Mouse (Mus musculus): Measurements from ENCODE around the gene Nucks1. TPM values are rescaled to one million over a fixed set of nuclear protein-coding genes. Genes with fewer than 3 reads are reported as not detected.

Nucks1 gene
- total RNA-seq, 2 experiments from 2014 or later = 128 to 130 TPM

DNA sequence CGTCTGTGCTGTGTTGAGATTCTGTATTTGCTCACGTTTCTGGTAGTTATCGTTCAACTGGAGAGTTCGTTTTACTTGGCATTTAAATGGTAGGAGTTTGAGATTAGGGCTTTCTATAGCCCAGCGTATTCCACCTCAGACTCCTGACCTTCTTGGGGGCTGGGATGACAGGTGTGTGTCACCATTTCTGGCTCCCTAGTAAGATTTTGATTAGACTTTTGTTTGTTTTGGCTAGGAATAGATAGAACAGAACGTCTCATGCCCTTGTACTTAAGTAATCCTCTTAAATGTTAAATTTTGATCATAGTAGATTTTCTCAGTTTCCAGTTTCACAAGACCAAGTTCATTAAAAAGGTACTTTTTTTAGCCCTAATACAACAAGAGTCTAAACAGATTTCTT, 7.3 kb downstream of the Nucks1 start:
- DNase-seq (ENCODE audit: low spot score in 2 of 2) = no peak

DNA sequence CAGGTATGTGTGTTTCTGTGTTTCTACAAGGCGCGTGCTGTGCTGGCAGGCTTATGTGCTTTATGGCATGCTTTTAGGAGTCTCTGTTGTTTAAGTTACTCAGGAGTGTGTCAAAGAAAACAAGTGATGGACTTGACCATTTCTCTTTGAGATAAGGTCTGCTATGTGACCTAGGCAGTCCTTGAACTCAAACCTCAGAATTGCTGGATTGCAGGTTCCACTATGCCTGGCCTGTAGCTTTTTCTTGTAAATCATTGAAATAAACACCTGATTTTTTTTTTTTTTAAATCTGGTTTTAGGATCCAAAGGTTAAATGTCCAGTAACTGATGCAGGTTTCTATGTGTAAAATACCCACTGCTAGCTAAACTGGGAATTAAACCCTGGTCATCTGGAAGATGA, 8.7 kb downstream of the Nucks1 start:
- DNase-seq (ENCODE audit: low spot score in 2 of 2) = no peak

DNA sequence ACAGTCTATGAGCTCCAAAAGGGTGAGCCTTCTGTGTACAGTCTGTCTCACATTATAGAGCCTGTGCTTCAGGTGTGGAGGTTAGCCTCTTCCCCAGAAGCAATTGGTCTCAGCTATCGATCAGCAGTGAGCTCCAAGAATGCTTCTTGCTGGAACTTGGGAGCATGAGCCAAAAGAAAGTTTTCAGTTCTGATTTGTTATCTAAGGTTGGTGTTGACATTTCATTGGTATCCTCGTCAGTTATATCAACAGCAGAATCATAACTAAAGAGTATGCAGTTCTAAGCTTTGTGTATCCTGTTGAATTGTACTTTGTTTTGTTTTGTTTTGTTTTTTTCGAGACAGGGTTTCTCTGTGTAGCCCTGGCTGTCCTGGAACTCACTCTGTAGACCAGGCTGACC, 11.8 kb downstream of the Nucks1 start:
- no peak for DNase-seq (ENCODE audit: low spot score in 2 of 2)

DNA sequence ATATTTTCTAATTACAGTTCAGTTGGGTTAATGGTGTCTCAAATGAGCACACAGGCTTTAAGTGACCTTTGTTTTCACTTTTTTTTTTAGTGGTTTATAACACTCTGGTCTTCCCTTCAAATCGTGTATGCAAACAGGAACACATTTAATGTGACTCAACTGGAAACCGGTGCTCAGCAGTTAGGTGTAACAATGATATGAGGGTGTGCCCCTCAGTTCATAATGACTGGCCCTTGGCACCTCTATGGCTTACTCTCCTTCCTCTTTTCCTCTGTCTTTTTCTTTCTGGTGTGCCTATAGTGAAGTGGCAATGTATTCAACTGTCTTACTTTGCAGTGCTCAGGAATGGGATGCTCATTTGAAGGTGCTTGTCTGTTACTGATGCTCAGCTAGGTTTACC, 23.1 kb downstream of the Nucks1 start:
- no peak for DNase-seq (ENCODE audit: low spot score in 2 of 2)

DNA sequence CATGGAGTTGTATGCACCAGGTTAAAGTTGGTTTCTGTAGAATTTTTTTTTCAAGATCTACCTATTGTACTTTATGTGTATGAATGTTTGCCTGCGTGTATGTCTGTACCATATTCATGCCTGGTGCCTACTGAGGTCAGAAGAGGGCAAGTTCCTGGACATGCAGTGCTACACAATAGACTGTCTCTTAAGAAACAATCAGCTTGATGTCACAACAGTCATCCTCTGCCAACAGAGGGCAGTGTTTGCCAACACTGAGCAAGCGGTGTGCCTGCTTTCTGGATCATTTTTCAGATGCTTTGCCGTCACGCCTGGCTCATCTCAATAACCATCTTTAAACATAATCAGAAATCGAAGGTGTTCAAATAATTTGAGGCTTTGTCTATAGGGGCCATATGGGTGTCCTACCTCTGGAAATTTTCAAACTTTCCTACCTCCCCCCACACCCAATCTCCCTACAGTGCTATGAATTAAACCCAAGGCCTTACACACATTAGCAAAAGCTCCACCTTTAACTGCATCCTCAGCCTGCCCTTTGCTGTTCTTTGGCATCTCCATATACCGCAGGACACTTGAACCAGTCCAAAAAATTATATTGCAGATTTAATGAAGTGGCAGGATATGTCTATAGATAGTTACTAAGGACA, 27.4 kb downstream of the Nucks1 start:
- DNase-seq (ENCODE audit: low spot score in 2 of 2) = peak in 1 of 2 experiments; percentile 50

DNA sequence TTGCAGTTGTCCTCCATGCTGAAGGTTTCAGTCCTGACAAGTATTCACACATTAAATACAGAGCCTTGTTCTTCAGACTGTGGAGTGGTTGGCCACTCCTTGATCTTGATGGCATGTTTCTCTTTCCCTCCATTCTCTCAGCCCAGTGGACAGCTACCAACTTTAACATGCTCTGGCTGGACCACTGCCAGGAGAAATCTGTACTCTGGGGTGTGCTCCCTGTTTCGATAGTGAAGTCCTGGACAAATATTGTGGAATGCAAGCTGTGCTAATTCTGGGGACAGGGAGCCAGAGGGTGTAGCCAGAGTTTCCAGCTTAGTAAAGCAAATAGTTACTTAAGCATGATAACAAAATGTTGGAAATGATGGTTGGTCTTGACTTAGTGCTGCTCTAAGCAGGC, 28.5 kb downstream of the Nucks1 start:
- DNase-seq (ENCODE audit: low spot score in 2 of 2) = peak in 1 of 2 experiments; percentile 36

DNA sequence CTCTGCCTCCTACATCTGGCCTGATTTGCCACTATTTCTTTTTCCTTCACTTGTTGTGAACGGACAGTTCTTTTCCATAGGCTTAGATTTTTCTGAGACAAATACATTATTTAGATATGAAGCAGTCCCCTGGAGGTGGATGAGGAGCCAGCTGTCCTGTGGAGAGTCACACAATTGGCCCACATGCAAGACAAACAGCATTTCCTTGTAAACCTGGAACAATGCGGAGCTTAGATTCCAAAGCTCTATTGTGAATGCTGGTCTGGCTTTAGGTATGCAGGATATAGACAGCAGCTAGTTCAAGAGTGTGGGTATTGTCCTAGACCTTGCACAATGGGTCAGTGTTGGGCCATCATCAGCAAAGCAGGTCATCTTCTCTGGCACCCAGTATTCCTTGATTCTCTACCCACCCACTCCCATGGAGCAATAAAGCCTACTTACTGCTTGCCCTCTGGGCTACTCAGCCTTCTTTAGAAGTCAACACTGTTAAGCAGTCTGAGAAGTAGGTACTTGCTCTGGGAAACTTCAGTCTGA, 30.4 kb downstream of the Nucks1 start:
- no peak for DNase-seq (ENCODE audit: low spot score in 2 of 2)

DNA sequence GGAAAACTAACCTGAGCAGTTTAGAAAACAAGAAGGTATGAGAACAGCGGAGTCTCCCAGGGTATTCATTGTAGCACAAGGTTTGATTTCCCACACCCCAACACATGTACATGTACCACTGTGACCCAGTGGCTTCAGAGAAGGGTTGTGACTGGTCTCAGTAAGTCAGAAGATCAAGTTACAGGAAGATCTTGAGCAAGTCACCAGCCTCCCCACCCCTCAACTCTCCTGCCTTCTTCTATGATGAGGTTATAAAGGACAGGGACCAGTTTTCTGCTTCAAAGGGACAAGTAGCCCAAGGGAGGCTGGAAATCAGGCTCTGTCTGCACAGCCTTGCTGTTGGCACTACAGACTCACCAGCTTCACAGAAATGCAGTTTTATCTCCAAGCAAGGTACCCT, 31.2 kb downstream of the Nucks1 start:
- DNase-seq (ENCODE audit: low spot score in 2 of 2) = no peak

DNA sequence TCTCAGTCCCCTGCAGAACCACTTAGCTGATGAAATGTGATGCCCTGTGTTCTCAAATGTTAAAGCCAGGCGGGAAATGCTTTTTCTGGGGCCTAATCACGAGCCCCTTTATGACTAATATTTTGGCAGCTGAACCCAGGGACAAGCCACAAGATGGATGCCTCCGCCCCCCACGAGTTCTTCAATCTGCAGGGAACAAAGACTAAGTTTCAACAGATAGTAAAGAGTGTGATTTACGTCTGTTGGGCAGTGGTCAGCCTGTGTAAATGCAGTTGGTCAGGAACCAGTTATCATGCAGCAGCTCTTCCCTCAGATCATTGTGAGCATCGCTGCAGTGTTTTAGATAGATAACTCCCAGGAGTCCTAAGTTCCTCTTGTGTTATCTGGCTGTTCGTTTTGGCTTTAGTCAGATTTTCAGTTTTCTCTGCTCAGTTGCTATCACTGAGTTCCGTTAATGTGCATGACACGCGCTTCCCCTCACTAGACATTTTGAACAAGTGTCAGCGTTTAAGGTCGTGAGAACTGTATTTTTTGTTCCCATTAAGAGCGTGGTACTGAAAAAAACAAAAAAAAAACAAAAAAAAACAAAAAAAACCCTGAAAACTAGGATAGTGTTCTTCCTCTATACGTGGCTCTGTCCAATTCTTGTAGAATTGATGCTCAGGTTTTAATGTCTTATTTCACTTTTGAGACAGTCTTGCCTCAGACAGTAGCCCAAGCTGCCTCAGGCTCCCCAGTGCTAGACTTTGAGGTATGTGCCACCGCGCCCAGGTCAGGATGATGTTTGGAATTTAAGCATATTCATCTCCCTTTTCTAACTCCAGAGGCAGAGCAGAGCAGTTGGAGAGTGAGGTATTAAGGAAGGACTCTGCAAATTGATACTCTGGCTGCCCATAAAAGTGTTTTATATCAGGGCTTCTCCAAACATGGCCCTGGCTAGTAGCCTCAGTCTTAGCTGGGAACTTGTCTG, 32.6 kb downstream of the Nucks1 start:
- peak in 1 of 2 experiments; percentile 45 for DNase-seq (ENCODE audit: low spot score in 2 of 2)

DNA sequence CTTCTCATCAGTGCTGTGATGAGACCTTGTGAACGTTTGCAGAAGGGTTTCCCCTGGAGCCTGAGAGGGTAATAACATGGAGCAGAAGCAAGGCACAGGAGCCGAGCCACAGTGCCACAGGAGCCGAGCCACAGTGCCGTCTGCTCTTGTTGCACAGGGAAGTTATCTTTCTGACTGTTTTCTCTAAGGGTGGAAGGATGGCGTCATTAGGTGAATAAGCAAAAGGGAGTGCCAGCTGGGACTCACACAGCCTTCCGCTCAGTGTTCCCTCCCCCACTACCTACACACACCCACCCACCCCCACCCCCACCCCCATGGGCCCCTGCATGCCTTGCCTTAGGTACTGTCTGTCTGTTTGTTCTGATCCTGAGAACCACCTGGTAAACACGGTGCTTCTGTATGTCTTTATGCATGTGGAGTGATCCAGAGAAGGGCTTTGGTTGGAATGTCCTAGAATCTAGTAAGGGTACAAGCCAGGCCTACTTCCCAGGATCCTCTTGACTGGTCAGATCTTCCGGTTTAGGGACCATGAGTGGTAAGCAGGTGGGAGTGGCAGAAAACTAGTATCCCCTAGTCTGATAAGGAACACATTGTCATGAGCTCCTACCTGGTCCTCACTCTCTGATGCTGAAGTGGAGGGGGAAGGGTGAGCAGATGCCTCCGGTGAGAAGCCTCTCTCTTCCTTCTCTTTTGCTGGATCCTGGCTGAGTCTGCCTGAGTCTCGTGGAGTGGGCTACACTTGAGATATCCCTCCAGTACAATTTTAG, 35.5 kb downstream of the Nucks1 start:
- DNase-seq (ENCODE audit: low spot score in 2 of 2) = no peak

DNA sequence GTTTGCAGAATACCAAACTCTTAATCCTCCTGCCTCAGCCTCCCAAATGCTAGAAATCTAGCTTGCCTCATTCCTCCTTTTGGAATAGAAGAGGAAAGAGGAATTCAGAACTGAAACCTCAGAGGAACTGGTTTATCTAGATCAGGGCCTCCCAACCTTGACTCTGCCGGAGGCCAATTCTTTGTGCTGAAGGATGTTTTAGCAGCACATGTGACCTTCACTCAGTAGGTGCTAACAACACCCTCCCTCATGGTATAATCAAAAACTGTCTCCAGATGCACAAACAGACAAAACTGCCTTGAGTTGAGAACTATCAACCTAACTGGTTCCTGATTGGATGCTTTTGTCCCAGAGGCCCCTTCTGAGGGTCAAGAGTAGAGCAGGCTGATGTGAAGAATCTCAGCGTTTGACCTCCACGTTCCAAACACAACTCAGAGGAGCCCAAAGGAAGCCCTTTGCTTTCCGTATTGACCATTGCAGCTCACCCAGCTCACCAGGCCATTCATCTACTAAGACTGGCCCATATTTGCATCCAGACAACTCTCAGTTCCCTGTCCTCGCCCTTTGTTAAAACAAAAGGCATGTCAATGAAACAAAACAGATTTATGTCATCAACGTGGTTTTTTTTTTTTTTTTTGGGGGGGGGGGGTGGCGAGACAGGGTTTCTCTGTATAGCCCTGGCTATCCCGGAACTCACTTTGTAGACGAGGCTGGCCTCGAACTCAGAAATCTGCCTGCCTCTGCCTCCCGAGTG, 36.3 kb downstream of the Nucks1 start:
- no peak for DNase-seq (ENCODE audit: low spot score in 2 of 2)

DNA sequence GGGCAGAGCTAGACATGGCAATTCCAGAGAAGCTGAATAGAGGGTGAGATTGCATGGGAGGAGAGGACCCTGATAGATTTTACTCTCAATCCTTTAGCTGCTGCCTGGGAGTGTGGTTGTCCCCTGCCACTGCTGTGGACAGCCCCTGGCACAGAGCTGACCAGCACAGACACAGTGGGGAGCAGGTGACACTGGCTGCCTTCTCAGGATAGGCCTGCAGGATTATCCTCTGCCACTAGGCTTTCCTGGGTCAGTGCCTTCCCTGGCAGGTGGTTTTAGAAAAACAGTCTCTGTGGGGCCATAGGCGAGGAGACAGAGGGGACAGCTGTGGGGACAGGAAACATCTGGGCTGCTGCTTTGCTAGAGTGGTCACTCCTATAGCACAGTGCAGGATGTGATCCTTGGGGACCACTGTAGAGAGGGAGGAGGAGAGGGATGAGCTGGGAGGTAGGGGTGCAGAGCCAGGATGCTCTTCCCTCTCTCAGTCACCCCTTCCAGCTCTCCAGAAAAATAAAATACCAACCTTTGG, 37.7 kb downstream of the Nucks1 start:
- no peak for DNase-seq (ENCODE audit: low spot score in 2 of 2)

DNA sequence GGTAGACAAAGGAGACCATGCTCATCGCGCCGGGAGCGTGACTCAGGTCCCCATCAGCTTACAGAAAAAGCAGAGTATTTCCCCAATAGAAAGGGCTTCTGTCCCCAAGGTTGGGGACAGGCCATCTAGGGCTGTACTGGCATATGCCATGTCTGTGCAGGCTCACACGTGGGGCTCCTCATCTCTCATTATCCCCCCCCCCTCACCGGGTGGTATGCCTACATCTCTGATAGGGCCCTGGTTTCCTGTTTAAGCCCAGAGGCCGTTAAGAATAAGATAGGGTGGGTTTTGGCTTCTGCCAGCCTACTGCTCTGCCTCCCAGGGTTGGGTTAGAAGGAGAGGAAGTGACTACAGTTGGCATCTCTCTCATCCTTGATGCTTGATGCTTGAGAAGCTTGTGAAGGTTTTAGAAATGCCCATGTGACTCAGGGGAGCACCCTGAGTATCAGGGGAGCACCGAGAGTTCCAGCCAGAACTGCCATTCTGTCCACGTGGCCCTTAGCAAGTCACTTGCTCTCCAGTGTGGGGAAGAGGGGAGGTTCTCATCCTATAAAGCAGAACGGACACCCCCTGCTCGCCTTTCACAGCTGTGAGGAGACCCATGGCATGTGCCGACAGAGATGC, 44.0 kb downstream of the Nucks1 start:
- no peak for DNase-seq (ENCODE audit: low spot score in 2 of 2)

DNA sequence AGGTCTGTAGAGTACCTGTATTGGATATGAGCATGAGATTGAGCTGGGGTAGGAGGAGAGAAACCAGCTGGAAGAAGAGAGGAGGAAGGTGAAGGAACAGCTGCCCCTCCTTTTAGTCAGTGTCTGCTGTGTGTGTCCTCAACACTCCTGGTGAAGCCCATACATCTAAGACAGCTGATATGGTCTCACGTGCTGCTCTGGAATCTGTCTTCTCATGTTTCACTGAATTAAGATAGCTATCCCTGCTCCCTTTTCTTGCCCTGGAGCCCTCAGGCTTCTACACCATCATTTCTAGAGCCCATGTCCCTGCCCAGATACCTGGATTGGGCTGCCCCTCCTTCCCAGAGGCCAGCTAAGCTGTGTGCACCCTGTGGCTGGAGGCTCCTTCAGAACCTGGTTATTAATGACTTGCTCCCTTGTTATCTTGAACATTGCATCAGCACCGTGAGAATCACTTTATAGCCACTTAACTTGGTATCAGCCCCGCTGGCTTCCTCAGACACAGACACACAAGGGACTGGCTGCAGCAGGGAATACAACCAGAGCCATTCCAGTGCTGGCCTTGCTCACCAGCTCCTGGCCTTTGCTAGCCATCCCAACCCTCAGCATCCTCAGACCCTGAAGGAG, 44.9 kb downstream of the Nucks1 start:
- no peak for DNase-seq (ENCODE audit: low spot score in 2 of 2)

DNA sequence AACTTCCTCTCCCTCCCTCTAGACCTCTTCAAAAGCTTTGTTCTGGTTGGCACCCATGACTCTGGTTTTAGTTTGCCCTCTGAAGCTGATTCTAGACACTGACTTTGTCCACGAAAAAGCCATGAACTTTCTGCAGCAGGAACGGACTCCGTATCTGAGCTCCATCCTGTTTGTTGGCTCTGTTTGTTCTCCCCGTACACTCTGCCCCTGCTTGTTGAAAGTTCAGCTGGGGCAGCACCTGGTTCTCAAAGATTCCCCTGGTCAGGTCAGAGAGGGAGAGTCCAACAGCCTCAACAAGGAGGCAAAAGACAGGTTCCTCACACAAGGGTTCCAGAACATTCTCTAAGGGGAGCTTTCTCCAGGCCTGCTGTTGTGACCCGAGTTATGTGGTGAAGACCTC, 47.1 kb downstream of the Nucks1 start:
- no peak for DNase-seq (ENCODE audit: low spot score in 2 of 2)

DNA sequence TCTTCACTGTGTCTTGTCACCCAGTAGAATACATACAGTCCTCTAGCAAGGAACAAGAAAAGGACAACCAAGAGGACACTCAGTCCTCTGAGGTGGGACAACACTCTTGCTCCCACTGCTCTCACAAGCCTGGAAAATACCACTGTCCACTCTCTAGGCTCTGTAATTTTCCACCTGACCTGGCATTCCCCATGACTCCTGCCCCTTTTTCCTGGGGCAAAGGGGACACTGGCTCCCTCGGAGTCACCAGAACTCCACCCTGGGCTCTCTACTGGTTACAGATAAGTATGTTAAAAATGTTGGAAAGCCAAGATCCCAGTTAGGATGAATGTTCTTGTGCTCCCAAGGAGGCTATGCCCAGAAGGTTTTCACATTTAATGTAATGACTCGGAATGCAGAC, 50.7 kb downstream of the Nucks1 start:
- no peak for DNase-seq (ENCODE audit: low spot score in 2 of 2)

DNA sequence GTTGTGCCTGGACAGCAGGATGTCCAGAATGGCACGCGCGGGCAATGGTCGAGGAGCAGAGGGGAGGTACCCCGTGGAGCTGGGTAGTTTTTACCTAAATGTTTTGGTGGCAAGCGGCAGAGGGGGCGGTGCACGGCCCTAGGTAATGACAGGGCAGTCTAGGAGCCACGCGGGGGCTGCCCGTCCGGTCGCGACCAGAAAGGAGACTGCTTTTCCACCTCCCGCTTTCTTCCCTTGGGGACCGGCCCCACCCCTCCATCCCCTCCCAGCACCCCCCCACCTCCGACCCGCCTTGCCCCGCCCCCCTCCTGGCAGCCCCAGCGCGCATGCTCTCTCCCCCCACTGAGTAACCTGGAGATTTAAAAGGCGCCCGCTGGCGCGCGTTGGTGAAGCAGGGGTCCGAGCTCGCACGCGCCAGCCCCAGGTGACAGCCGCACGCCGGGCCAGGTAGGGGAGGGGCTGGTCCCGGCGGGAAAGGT, 52.3 kb downstream of the Nucks1 start, which contains the start of gene Slc45a3:
Gene Slc45a3 (plus strand): TSS at position 362 of the 479 bp plus-strand sequence.
- no peak for DNase-seq (ENCODE audit: low spot score in 2 of 2)

DNA sequence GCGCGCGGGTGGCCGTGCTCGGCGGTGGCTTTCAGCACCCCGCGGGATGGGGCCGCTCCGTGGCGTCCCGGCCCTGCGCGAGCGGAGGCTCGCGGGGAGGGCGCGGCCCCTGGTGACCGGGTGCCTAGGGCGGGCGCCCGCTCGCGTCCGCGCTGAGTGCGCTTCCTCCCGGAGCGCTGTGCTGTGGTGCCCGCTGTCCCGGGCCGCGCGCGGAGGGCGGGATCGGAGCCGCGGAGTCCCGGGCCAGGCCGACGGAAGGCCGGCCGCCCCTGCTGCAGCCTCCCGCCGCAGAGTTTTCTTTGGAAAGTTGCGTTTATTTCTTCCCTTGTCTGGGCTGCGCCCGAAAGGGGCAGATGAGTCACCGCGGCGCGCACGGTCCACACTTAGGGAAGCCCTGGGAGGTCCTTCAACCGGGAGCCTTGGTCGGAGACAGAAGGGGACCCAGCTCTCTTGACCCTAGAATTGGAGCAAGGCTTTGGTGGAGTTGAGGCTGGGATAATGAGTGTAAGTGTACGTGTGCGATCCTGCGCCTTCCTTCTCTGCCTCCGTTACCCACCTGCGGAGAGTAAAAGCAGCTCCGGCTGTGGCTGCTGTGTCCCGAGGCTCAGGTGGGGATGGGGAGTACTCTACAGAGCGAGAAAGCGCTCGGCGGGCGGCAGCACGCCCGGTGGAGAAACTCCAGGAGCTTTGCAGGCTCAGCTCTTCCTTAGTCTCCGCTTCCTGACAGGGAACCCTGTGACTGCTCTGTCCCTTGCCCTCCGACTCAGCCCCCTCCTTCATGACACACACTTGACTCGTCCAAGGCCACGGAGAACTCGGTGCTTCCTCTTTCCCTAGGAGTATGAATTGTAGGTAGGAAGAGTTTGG, 53.0 kb downstream of the Nucks1 start:
- peak in 1 of 2 experiments; percentile 20 for DNase-seq (ENCODE audit: low spot score in 2 of 2)
